Mouse (Mus musculus) liver (tissue): Measurements from ENCODE around the gene Tmem114.

ENCODE experiments used
- DNase-seq: peaks from one replicate; pipeline ENCODE4 v3.0.0-alpha.2; 2020; ENCODE audit warnings: mixed read lengths

The Tmem114 gene

GRCm38 (mm10) chr16:8424971-8425330 is at the start of gene Tmem114:
Gene Tmem114 (minus strand): TSS chr16:8425136.
- no peak for DNase-seq

GRCm38 (mm10) chr16:8470603-8471481 is 45.9 kb upstream of the Tmem114 start, which contains the start of gene Mettl22:
Gene Mettl22 (plus strand): TSS chr16:8470788.
- peak; percentile 92 for DNase-seq

GRCm38 (mm10) chr16:8470132-8470531 is 45.2 kb upstream of the Tmem114 start:
- DNase-seq, result no peak

- DNase-seq, result peak; percentile 77
These were observed 34.2 kb upstream of the Tmem114 start for GRCm38 (mm10) chr16:8459098-8459497.

GRCm38 (mm10) chr16:8458391-8458790 is 33.5 kb upstream of the Tmem114 start:
- DNase-seq, result no peak

- DNase-seq, result no peak
These were observed 30.3 kb upstream of the Tmem114 start for GRCm38 (mm10) chr16:8455221-8455620.

GRCm38 (mm10) chr16:8453301-8453700 is 28.4 kb upstream of the Tmem114 start:
- DNase-seq, result no peak

GRCm38 (mm10) chr16:8446256-8446655 is 21.3 kb upstream of the Tmem114 start:
- no peak for DNase-seq

- DNase-seq, result no peak
These were observed 20.0 kb upstream of the Tmem114 start for GRCm38 (mm10) chr16:8444911-8445310.

- DNase-seq, result no peak
These were observed 7.7 kb upstream of the Tmem114 start for GRCm38 (mm10) chr16:8432616-8433015.

- DNase-seq, result no peak
These were observed 4.6 kb upstream of the Tmem114 start for GRCm38 (mm10) chr16:8429531-8429930.

GRCm38 (mm10) chr16:8425736-8426135 is 800 bp upstream of the Tmem114 start:
- DNase-seq, result no peak

- no peak for DNase-seq
These were observed 570 bp downstream of the Tmem114 start for GRCm38 (mm10) chr16:8424161-8424970.

- no peak for DNase-seq
These were observed 1.3 kb downstream of the Tmem114 start for GRCm38 (mm10) chr16:8423626-8424114.

GRCm38 (mm10) chr16:8420842-8421241 is 4.1 kb downstream of the Tmem114 start:
- no peak for DNase-seq

- DNase-seq, result no peak
These were observed 4.6 kb downstream of the Tmem114 start for GRCm38 (mm10) chr16:8420381-8420780.

- DNase-seq, result no peak
These were observed 5.3 kb downstream of the Tmem114 start for GRCm38 (mm10) chr16:8419666-8420065.

GRCm38 (mm10) chr16:8418126-8418525 is 6.8 kb downstream of the Tmem114 start:
- no peak for DNase-seq

- no peak for DNase-seq
These were observed 7.8 kb downstream of the Tmem114 start for GRCm38 (mm10) chr16:8417011-8417720.

- DNase-seq, result no peak
These were observed 8.9 kb downstream of the Tmem114 start for GRCm38 (mm10) chr16:8415996-8416395.

GRCm38 (mm10) chr16:8413441-8413840 is 11.5 kb downstream of the Tmem114 start:
- DNase-seq, result no peak

- no peak for DNase-seq
These were observed 12.7 kb downstream of the Tmem114 start for GRCm38 (mm10) chr16:8412213-8412612.

- DNase-seq, result peak; percentile 44
These were observed 15.7 kb downstream of the Tmem114 start for GRCm38 (mm10) chr16:8409197-8409596.
